Mouse (Mus musculus): ENCODE measurements around the gene Ap1ar. TPM values are rescaled to one million over a fixed set of nuclear protein-coding genes. Genes with fewer than 3 reads are reported as not detected.
A peak's percentile ranks its signal among the peaks of the same experiment; 100 is the strongest.

The Ap1ar gene
- 99.6 and 108 TPM in 2 replicates for polyA plus RNA-seq (2015; fragmentation: Nextera tagmentation; extraction: Ambion mirVana)

DNA sequence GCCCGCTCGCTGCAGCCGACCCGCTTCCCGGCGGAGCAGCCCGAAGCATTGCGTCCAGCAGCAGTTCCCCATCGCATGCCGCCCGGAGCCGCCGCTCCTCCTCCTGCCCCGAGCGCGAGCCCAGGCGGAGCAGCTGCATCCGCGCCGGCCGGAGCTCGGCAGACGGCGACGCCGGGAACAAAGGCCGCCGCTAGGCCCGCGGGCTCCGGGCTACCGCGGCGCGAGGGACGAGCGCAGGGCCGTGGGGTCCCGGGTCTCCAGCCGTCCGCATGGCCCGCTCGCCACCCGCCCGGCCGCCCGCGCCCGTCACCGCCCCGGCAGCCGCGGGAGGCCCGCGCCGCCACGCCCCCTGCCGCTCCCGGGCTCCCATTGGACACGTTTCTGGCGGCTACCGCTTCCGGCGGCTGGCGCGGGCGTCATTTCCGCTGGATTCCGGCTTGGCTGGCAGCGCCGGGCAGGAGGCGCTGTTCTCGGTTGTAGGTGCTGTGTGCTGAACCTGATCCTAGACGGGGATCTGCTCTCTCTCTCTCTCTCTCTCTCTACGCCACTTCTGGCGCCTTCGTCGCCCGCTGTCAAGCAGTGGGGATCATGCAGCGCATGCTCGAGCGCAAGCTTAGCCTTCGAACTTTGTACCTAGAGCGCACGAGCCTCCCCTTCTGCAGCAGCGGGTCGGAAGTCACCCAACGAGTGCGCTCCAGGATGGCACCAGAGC, at the start of gene Ap1ar:
Ap1ar (minus strand) TSS at position 370 of the 712 bp plus-strand sequence.
- Histone ChIP-seq H3K36me3 (ENCODE audit: control insufficient read depth, insufficient read depth) (no peaks in the 10 kb centered on the region), H3K27ac (ENCODE audit: low read depth, low read length) (peak within 1 kb of the TSS; percentile 90), H3K4me1 (replicated peaks; ENCODE audit: control insufficient read depth, insufficient read depth, low read length) (0 out of 2 replicates have a peak, but pooled peaks cover 18% of the 10 kb centered on the region), H3K9me3 (ENCODE audit: control insufficient read depth) (no peaks in the 10 kb centered on the region), H3K9ac (ENCODE audit: low read depth, low read length) (peak within 1 kb of the TSS; percentile 90), H3K4me2 (replicated peaks; ENCODE audit: low read depth) (peak within 1 kb of the TSS; percentile 76), H3K27me3 (replicated peaks; ENCODE audit: control insufficient read depth, insufficient read depth, low read length) (no peaks in the 10 kb centered on the region), H3K4me3 (ENCODE audit: low read depth, low read length) (peak within 1 kb of the TSS; percentile 82)
- peak; percentile 89 for TF ChIP-seq CTCF (IDR thresholded peaks at IDR 0.05; ENCODE audit: low read depth)
- ATAC-seq: peak; percentile 91
- 3% methylated on average over 81 of the region's 89 CpGs for WGBS

DNA sequence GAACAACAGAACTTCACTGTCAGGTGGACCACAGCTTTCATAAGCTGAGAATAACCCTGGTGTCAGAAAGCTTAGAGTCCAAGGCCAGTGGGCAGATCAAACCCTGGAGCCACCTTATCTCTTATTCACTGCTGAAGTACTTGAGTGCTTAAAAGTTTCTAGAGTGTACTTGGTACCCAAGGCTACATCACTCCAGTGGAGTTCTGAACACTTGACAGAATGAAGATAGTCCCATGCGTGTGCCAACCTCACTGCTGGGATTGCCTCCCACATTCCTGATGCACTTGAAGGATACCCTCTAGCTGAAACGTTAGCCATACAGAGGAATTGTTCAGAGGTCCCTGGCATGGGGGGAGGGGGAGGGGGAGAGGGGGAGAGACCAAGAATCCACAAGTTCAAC, 44.4 kb upstream of the Ap1ar start:
- no peak for ATAC-seq
- H3K4me1 ChIP-seq (replicated peaks; ENCODE audit: control insufficient read depth, insufficient read depth, low read length): no peaks in the 10 kb centered on the region
- no peak overlapping the region for H3K4me2 ChIP-seq (replicated peaks; ENCODE audit: low read depth)
- H3K36me3 ChIP-seq (ENCODE audit: control insufficient read depth, insufficient read depth): no peaks in the 10 kb centered on the region
- no peak overlapping the region for H3K27ac ChIP-seq (ENCODE audit: low read depth, low read length)
- no peak overlapping the region for H3K9ac ChIP-seq (ENCODE audit: low read depth, low read length)
- no peaks in the 10 kb centered on the region for H3K27me3 ChIP-seq (replicated peaks; ENCODE audit: control insufficient read depth, insufficient read depth, low read length)
- H3K4me3 ChIP-seq (ENCODE audit: low read depth, low read length): no peak overlapping the region
- 63% methylated on average over 2 of the region's 2 CpGs for WGBS
- H3K9me3 ChIP-seq (ENCODE audit: control insufficient read depth): no peaks in the 10 kb centered on the region
- no peak for TF ChIP-seq CTCF (IDR thresholded peaks at IDR 0.05; ENCODE audit: low read depth)

DNA sequence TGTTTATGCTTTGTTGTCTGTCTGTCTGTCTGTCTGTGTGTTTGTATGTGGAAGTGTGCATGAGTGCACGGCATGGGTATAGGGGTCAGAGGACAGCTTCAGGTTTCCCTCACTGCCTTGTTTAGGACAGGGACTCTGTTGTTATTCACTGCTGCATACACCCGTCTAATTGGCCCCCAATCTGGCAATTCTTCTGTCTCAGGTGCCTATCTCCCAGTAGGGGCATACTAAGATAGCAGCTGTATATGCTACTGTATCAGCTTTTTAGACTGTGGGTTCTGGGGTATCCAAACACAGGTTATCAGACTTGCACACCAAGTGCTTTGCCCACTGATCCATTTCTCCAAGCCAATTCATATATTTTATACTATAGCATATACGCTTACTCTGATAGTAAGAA, 42.6 kb upstream of the Ap1ar start:
- no peak for ATAC-seq
- no peak for TF ChIP-seq CTCF (IDR thresholded peaks at IDR 0.05; ENCODE audit: low read depth)
- H3K4me1 ChIP-seq (replicated peaks; ENCODE audit: control insufficient read depth, insufficient read depth, low read length): no peaks in the 10 kb centered on the region
- H3K27me3 ChIP-seq (replicated peaks; ENCODE audit: control insufficient read depth, insufficient read depth, low read length): no peaks in the 10 kb centered on the region
- no peak overlapping the region for H3K27ac ChIP-seq (ENCODE audit: low read depth, low read length)
- no peak overlapping the region for H3K4me2 ChIP-seq (replicated peaks; ENCODE audit: low read depth)
- no peaks in the 10 kb centered on the region for H3K36me3 ChIP-seq (ENCODE audit: control insufficient read depth, insufficient read depth)
- WGBS: 82% methylated on average over 3 of the region's 3 CpGs
- no peaks in the 10 kb centered on the region for H3K9me3 ChIP-seq (ENCODE audit: control insufficient read depth)
- no peak overlapping the region for H3K4me3 ChIP-seq (ENCODE audit: low read depth, low read length)
- no peak overlapping the region for H3K9ac ChIP-seq (ENCODE audit: low read depth, low read length)

DNA sequence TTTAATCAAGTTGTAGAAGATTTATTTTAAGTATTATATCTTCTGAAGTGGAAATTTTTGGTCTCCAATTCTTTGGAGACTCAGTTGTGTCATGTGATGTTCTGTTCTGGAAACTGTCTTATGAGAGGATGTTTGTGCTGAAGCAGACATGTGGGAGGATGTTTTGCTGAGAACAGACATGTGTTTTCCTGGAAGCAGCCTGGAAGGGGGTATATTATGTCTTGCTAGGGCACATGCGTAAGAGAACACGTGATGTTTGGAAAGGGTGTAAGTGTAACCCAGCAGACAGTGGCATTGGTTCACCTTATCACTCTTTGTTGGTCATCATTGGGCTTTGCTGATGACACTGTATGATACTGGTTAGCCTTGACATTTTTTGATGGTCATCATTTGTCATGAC, 38.2 kb upstream of the Ap1ar start:
- no peak for TF ChIP-seq CTCF (IDR thresholded peaks at IDR 0.05; ENCODE audit: low read depth)
- Histone ChIP-seq H3K27me3 (replicated peaks; ENCODE audit: control insufficient read depth, insufficient read depth, low read length) (no peaks in the 10 kb centered on the region), H3K4me3 (ENCODE audit: low read depth, low read length) (no peak overlapping the region), H3K36me3 (ENCODE audit: control insufficient read depth, insufficient read depth) (no peaks in the 10 kb centered on the region), H3K4me2 (replicated peaks; ENCODE audit: low read depth) (no peak overlapping the region), H3K27ac (ENCODE audit: low read depth, low read length) (no peak overlapping the region), H3K9me3 (ENCODE audit: control insufficient read depth) (no peaks in the 10 kb centered on the region), H3K9ac (ENCODE audit: low read depth, low read length) (no peak overlapping the region), H3K4me1 (replicated peaks; ENCODE audit: control insufficient read depth, insufficient read depth, low read length) (no peaks in the 10 kb centered on the region)
- no peak for ATAC-seq
- 70% methylated on average over 2 of the region's 2 CpGs for WGBS

DNA sequence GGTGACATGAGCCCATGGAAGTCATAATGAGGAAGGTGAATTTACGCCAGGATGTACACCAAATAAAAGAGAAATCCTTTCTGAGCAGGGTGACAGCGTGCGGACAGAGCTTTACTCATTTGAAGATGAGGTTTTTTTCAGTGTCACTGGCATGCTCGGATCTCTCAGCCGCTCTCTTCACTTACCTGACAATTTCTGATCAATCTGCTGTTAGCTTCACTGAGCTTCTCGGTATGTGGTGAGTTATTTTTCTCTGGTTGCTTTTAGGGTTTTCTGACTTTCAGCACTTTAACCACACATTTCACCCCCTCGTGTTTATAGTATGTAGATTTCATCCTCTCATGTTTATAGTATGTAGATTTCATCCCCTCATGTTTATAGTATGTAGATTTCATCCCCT, 37.7 kb upstream of the Ap1ar start:
- Histone ChIP-seq H3K4me2 (replicated peaks; ENCODE audit: low read depth) (no peak overlapping the region), H3K36me3 (ENCODE audit: control insufficient read depth, insufficient read depth) (no peaks in the 10 kb centered on the region), H3K9me3 (ENCODE audit: control insufficient read depth) (no peaks in the 10 kb centered on the region), H3K27ac (ENCODE audit: low read depth, low read length) (no peak overlapping the region), H3K9ac (ENCODE audit: low read depth, low read length) (no peak overlapping the region), H3K4me3 (ENCODE audit: low read depth, low read length) (no peak overlapping the region), H3K27me3 (replicated peaks; ENCODE audit: control insufficient read depth, insufficient read depth, low read length) (no peaks in the 10 kb centered on the region), H3K4me1 (replicated peaks; ENCODE audit: control insufficient read depth, insufficient read depth, low read length) (no peaks in the 10 kb centered on the region)
- no peak for ATAC-seq
- TF ChIP-seq CTCF (IDR thresholded peaks at IDR 0.05; ENCODE audit: low read depth): no peak
- 81% methylated on average over 7 of the region's 7 CpGs for WGBS

DNA sequence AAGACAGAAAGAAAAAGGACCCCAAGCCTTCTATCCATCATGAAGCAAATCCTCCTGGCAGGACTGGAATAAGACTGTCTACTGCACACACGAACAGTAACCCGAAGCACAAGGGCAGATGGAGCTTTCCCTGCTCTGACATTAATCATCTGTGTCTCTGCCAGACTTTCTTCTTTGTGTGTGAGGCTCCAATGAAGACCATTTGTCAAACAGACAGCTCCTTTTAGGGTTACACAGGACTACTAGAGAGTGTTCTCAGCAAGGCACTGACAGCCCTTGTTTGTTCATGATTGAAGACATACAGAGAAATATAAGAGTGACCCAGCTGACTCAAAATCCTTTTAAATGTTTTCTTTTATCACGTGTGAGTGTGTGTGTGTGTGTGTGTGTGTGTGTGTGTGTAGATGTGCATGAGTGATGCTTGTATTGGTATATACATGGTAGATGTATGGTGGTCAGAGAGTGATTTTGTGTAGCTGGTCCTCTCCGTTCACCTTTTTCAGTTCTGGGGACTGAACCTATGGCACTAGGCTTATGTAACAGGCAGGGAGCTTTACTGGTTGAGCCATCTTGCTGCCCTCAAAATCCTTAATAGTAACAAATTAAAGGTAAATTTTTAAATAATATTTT, 37.0 kb upstream of the Ap1ar start:
- Histone ChIP-seq H3K27ac (ENCODE audit: low read depth, low read length) (no peak overlapping the region), H3K4me2 (replicated peaks; ENCODE audit: low read depth) (no peak overlapping the region), H3K9ac (ENCODE audit: low read depth, low read length) (no peak overlapping the region), H3K4me1 (replicated peaks; ENCODE audit: control insufficient read depth, insufficient read depth, low read length) (no peaks in the 10 kb centered on the region), H3K36me3 (ENCODE audit: control insufficient read depth, insufficient read depth) (no peaks in the 10 kb centered on the region), H3K9me3 (ENCODE audit: control insufficient read depth) (no peaks in the 10 kb centered on the region), H3K4me3 (ENCODE audit: low read depth, low read length) (no peak overlapping the region), H3K27me3 (replicated peaks; ENCODE audit: control insufficient read depth, insufficient read depth, low read length) (no peaks in the 10 kb centered on the region)
- no peak for TF ChIP-seq CTCF (IDR thresholded peaks at IDR 0.05; ENCODE audit: low read depth)
- no peak for ATAC-seq
- WGBS: 43% methylated on average over 4 of the region's 4 CpGs

Data from intestine, postnatal 0 days (tissue).